13 mouse cellular contexts compared by ENCODE assay signal in the genomic region with DNA sequence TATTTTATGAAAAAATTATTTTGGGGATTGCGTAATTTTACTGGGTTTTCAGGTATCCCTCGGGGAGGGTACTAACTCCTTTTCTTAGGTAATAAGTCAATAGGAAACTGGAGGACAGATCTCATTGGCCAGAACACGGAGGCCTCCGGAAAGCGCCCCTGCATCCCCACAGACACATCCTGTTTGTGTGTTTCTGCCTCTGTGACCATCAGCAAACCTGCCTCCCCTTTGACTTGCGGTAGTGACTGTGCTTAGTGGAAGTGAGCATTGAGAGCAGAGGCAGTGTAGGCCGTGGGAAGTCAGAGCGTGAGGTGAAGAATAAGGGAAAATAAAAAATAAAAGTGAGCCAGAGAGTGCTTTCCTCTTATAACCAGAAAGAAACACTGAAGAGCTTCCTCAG.
"Had no signal": no experiment of that assay in that cellular context is flagged by ENCODE, and none has a peak within 500 bp of the region (broad histone marks: within the 10 kb centered on the region; RNA-seq: fewer than 3 reads in every experiment).

No protein-coding gene starts in this region.

- H3K9me3 ChIP-seq: limb, embryonic 15.5 days; liver, embryonic 12.5 days; neural tube, embryonic 12.5 days had no signal

- H3K4me3 ChIP-seq: left cerebral cortex, adult 2 months; limb, embryonic 15.5 days; liver, embryonic 12.5 days; midbrain, embryonic 10.5 days; myocyte; neural tube, embryonic 12.5 days had no signal

- H3K4me1 ChIP-seq: midbrain, embryonic 10.5 days; neural tube, embryonic 12.5 days had no signal

- DNase-seq: kidney, postnatal 14 days; lung, embryonic 14.5 days; lung, postnatal 10 days; midbrain, embryonic 14.5 days; right cerebral cortex, postnatal 14 days; thymus, postnatal 4 days had no signal

- H3K27me3 ChIP-seq: limb, embryonic 15.5 days; liver, embryonic 12.5 days; neural tube, embryonic 12.5 days had no signal

- ATAC-seq: liver, embryonic 12.5 days had no signal

- H3K27ac ChIP-seq: left cerebral cortex, adult 2 months; limb, embryonic 15.5 days; liver, embryonic 12.5 days; macrophage; midbrain, embryonic 10.5 days; neural tube, embryonic 12.5 days had no signal
